Mouse (Mus musculus) kidney, postnatal 25 days (tissue): ENCODE measurements around the gene Enpp6.
"Not testable (repeated sequence)": the region's sequence is repeated elsewhere in the genome, so short reads cannot be mapped to it uniquely, and the experiment has no call there.

Source experiments
- DNase-seq, 2 experiments: peaks; one replicate each; pipeline ENCODE4 v3.0.0; 2021; ENCODE audit warnings: mixed read lengths in 2 of 2

Gene Enpp6

GRCm38 (mm10) chr8:47005676-47006075 lies 19.0 kb downstream of the Enpp6 start:
- DNase-seq = no peak

GRCm38 (mm10) chr8:47006785-47007184 lies 20.1 kb downstream of the Enpp6 start:
- DNase-seq = no peak

DNA sequence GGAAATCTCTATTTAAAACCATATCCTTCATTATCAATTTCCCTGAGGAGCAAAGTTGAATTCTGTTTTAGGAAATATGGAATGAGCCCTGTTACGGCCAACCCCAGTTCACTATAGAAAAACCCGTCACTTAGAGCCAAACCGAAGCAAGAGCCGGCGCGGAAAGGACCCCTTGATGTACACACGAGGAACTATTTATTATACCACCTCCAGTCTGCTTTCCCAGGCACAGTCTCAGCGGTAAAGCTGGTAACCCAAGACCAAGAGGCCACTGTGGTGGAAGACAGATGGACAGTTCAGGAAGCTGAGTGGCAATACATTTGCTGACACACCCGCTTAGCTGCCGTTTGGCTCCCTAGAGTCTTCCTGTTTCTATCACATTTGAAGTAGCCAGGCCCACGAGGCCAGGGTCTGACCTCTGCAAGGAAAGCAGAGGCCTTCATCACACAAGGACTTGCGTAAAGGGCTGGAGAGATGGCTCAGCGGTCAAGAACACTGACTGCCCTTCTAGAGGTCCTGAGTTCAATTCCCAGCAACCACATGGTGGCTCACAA lies 21.6 kb downstream of the Enpp6 start:
- DNase-seq = peak; percentile 34 to 71

- peak; percentile 68 to 79 for DNase-seq
Measured at GRCm38 (mm10) chr8:47016268-47016946, 29.7 kb downstream of the Enpp6 start.

GRCm38 (mm10) chr8:47021135-47021555 lies 34.5 kb downstream of the Enpp6 start:
- DNase-seq = peak in 1 of 2 experiments; percentile 15

GRCm38 (mm10) chr8:47024612-47025011 lies 37.9 kb downstream of the Enpp6 start:
- no peak for DNase-seq

- DNase-seq = no peak
Measured at GRCm38 (mm10) chr8:47026841-47027490, 40.3 kb downstream of the Enpp6 start.

- no peak for DNase-seq
Measured at GRCm38 (mm10) chr8:47028474-47028873, 41.8 kb downstream of the Enpp6 start.

DNA sequence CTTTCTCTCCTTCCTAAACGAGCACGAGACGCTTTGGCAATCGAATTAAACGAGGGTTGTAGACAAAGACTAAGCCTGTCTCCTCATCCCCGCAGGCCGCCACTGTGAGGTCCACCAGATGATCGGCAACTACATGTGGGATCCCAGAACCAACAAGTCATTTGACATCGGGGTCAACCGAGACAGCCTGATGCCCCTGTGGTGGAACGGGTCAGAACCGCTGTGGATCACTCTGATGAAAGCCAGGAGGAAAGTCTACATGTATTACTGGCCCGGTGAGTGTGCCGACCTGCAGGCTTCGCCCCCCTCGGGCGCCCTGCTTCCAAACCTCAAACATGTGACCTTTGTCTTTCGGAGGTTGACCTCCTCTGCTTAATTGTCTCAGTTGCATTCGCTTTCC lies 43.6 kb downstream of the Enpp6 start:
- no peak for DNase-seq

DNA sequence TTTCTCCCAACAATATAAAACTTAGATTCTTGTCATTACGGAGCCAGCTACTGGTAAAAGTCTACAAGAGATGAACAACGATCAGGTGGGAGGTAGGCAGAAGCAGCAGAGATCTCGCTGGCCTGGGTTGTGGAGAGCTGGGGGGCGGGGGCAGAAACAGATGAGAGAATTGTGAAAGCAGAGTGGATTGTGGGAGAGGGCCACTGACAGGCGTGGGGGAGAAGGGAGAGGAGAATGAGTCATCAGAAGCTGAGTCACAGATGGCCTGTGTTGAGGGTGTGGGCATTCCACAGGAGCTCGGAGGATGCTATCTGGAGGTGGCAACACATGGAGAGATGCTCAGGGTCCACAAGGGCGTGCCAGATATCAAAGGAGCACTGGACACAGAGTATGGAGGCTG lies 45.4 kb downstream of the Enpp6 start:
- DNase-seq = no peak

DNA sequence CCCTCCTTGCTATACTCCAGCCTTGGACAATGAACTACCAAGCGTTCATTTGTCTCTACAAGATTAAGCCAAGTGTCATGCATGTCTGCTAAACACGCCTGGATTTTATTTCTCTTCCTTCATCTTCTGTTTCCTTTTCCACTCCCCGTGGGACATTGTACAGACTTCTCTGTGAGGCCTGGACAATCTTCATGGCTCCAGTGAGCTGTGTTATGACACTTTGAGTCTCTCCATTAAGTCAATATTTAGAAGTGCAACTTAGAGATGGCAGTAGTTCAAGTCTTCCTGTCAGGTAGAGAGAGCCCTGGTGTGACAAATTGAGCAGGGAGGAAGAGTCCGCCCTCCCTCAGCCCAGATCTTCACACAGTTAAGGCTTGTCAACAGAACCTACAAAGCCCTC lies 47.3 kb downstream of the Enpp6 start:
- DNase-seq = no peak

DNA sequence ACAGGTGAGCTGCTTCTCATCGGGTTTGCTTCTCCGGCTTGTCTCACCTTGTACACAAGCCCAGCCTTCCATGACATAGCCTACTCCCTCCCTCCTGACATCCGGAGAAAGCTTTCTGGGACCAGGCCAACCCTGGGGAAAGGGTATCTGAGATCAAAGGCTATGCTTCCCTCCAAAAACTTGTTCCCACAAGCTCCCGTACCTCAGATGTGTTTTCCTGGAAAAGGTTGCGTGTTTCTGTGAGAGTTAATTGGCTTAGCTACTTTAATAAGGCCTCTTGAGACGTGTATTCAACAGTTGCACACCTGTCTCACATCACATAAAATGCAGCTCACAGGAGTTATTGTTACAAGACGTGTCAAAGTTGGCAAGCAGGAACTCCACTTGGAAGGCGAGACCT lies 49.8 kb downstream of the Enpp6 start:
- no peak for DNase-seq

DNA sequence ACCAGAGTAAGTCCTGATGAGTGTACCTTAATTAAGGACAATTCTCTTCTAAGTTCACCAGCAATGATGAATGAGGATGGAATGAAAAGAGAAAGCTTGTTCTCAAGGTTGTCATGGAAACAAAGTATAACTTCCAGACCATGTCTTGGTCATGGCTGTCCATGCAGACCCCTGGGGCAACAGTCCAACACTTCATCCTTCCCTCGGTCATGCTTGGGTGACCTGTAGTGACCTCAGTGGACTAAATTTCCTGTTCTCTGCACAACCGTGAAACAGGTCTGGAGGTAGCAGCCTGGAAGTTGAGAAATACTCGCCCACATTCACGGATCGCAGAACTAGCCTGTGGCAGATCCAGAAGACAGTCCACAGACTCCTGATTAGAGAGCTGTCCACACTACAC lies 50.7 kb downstream of the Enpp6 start:
- no peak for DNase-seq

DNA sequence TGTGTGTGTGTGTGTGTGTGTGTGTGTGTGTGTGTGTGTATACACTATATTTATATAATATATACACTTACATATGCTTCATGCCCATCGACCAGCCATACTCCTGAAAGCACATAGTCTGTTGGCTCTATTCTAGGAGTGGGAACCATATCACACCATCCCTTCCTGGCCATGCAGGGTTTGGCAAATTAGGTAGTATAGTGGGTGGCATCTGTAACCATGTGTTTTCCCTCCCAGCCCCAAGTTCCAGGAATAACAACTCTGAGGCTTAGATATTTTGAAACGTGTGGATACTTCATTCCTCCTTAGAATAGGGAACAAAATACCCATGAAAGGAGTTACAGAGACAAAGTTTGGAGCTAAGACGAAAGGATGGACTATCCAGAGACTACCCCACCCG lies 53.5 kb downstream of the Enpp6 start:
- DNase-seq = not testable (repeated sequence)

DNA sequence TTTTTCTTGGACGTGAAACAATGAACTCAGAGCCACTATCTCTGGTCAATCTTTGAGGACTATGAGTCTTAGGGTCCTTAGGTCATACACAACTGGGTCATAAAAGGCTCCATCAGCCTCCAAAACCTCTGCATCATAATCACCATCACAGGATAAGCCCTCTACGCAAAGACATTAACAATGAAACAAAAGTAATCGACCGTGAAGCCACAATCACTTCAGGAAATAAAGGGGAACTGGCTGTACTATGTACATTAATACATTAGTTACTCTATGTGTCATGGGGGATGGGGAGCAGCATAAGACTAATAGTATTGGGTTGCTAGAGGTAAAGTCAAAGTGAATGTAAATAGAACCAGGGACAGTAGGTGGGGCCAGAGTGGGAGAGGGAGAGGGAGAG lies 59.7 kb downstream of the Enpp6 start:
- DNase-seq = no peak

GRCm38 (mm10) chr8:47047146-47047545 lies 60.5 kb downstream of the Enpp6 start:
- peak in 1 of 2 experiments; percentile 38 for DNase-seq

DNA sequence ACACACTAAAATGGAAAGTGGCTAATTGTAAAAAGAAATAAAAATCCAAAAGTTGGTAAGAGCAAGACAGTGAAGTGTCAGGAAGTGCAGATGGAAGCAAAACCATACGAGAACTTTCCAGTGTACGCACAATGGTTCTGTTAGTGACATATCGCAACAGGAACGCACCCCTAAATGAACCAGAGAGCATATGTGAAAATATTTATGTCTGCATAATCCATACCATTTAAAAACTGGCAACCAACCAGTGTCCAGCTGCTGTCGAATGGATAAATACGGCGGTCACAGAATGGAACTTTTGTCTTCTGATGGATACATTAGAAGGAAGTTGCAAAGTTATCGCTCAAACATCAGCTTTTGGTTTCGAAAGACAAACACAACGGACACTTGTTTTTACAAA lies 61.9 kb downstream of the Enpp6 start:
- no peak for DNase-seq

- no peak for DNase-seq
Measured at GRCm38 (mm10) chr8:47052643-47053042, 66.0 kb downstream of the Enpp6 start.

- DNase-seq = no peak
Measured at GRCm38 (mm10) chr8:47056086-47056485, 69.4 kb downstream of the Enpp6 start.

GRCm38 (mm10) chr8:47058526-47058925 lies 71.8 kb downstream of the Enpp6 start:
- DNase-seq = no peak

GRCm38 (mm10) chr8:47058971-47059370 lies 72.3 kb downstream of the Enpp6 start:
- no peak for DNase-seq

DNA sequence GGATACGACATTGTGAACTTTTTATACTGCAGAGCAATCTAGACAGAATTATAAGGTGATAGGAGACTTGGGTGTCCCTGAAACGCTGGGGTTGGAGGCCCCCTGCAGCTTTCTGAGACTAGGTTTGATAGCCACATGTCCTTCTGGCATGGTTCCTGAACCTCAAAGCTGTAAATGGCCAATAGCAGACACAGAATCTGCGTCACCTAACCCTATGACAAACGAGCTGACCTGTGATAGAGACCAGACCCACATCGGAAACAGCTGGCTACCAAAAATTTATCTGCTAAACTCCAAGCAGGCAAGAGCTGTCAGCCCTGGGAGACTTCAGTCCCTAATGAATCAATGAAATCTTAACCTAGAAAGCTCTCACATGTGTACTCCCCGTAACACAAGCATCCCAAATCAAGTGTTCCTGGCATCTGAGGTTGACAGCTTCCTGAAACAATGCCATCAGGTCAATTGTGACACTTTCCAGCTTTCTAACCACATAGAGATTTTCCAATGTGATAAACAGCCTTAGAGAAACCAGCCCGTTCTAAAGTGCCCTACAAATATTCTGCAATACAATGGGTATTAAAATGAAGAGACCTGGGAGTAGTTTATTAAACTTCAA lies 74.5 kb downstream of the Enpp6 start:
- DNase-seq = no peak

GRCm38 (mm10) chr8:47067121-47067520 lies 80.4 kb downstream of the Enpp6 start:
- DNase-seq = no peak

GRCm38 (mm10) chr8:47069634-47070033 lies 82.9 kb downstream of the Enpp6 start:
- DNase-seq = no peak
